Mouse (Mus musculus) lung, postnatal 0 days (tissue): ENCODE results near the gene Galnt7.

Experiments
- CTCF ChIP-seq: IDR thresholded peaks from 2 replicates; pipeline ENCODE4 v1.5.1; 2016; ENCODE audit warnings: antibody characterized with exemption, mild to moderate bottlenecking
- EP300 ChIP-seq: IDR thresholded peaks from 2 replicates; pipeline ENCODE4 v1.6.1; 2016; ENCODE audit warnings: antibody characterized with exemption, mild to moderate bottlenecking, control low read depth

DNA sequence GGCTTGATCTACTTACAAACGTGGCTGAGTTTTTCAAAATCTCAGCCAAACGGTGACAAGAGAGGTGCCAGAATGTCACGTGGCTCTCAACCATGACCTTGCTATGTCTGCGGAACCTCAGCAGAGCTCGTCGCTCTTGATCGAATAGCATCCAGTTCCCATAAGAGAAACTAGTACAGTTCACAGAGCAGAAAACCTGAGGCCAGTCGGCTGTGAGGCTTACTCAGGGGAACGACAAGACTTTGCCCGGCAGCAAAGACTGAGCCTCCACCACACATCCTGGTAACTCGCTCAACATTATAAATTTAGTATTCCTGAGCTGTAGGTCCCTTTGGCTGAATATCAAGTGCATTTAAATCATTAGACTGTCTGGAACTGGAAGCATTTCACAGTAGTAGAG lies 16.1 kb downstream of the Galnt7 start:
- no peak for TF ChIP-seq CTCF
- no peak for TF ChIP-seq EP300
